Mouse (Mus musculus): ENCODE measurements around the gene Rarres2. TPM values are rescaled to one million over a fixed set of nuclear protein-coding genes. Genes with fewer than 3 reads are reported as not detected.
"Not testable (repeated sequence)": the region's sequence is repeated elsewhere in the genome, so short reads cannot be mapped to it uniquely, and the experiment has no call there.

The Rarres2 gene
- polyA plus RNA-seq, 1 experiment from 2014 or later: 80.3 TPM

GRCm38 (mm10) chr6:48529871-48530440 lies 42.6 kb downstream of the Rarres2 start:
- Histone ChIP-seq H3K9me3 (replicated peaks; ENCODE audit: low read length) (no peaks in the 10 kb centered on the region), H3K36me3 (ENCODE audit: insufficient read depth, low read length) (0 out of 2 replicates have a peak, but pooled peaks cover 14% of the 10 kb centered on the region), H3K4me1 (replicated peaks; ENCODE audit: insufficient read depth, low read length) (no peaks in the 10 kb centered on the region), H3K27me3 (ENCODE audit: insufficient read depth, low read length) (no peaks in the 10 kb centered on the region), H3K4me3 (replicated peaks; ENCODE audit: low read depth, low read length) (no peak overlapping the region), H3K9ac (ENCODE audit: low read depth, low read length) (no peak overlapping the region), H3K27ac (no peak overlapping the region), H3K4me2 (ENCODE audit: low read length) (no peak overlapping the region)
- no peak for TF ChIP-seq CTCF (IDR thresholded peaks at IDR 0.05; ENCODE audit: low read depth)
- ATAC-seq (replicated peaks; ENCODE audit: low FRiP score, low read depth) (no peak), DNase-seq (ENCODE audit: low spot score) (no peak)
- 85% methylated on average over 16 of the region's 16 CpGs for WGBS

GRCm38 (mm10) chr6:48529261-48529660 lies 43.3 kb downstream of the Rarres2 start:
- H3K27me3 ChIP-seq (ENCODE audit: insufficient read depth, low read length): no peaks in the 10 kb centered on the region
- H3K36me3 ChIP-seq (ENCODE audit: insufficient read depth, low read length): 0 out of 2 replicates have a peak, but pooled peaks cover 14% of the 10 kb centered on the region
- WGBS: 78% methylated on average over 14 of the region's 14 CpGs
- H3K27ac ChIP-seq: no peak overlapping the region
- H3K4me1 ChIP-seq (replicated peaks; ENCODE audit: insufficient read depth, low read length): no peaks in the 10 kb centered on the region
- DNase-seq (ENCODE audit: low spot score): no peak
- no peak overlapping the region for H3K4me2 ChIP-seq (ENCODE audit: low read length)
- no peak overlapping the region for H3K4me3 ChIP-seq (replicated peaks; ENCODE audit: low read depth, low read length)
- no peaks in the 10 kb centered on the region for H3K9me3 ChIP-seq (replicated peaks; ENCODE audit: low read length)
- TF ChIP-seq CTCF (IDR thresholded peaks at IDR 0.05; ENCODE audit: low read depth): peak; percentile 45; the same call in 1 of the 2 replicates
- no peak for ATAC-seq (replicated peaks; ENCODE audit: low FRiP score, low read depth)
- H3K9ac ChIP-seq (ENCODE audit: low read depth, low read length): no peak overlapping the region

DNA sequence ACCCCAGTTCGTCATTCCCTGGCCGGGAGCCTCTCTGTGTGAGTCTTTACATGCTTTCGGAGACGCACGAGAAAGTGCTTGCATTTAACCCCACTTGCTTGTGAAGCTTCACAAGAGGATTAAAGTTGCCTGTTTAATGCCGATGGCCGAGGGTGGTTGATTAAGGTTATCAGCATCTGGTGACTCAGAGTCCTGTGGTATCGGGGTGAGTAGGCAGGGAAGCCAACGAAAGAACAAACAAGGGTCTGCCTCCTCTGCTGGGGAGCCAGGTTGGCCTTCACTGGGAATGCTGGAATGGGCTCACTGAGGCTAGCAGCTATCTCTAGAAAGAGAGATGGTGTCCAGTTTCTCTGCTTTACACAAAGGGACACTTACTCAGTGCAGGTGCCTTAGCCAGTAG lies 44.7 kb downstream of the Rarres2 start:
- no peak overlapping the region for H3K9ac ChIP-seq (ENCODE audit: low read depth, low read length)
- no peaks in the 10 kb centered on the region for H3K9me3 ChIP-seq (replicated peaks; ENCODE audit: low read length)
- no peak overlapping the region for H3K4me2 ChIP-seq (ENCODE audit: low read length)
- ATAC-seq (replicated peaks; ENCODE audit: low FRiP score, low read depth) (no peak), DNase-seq (ENCODE audit: low spot score) (no peak)
- WGBS: 86% methylated on average over 9 of the region's 9 CpGs
- no peaks in the 10 kb centered on the region for H3K27me3 ChIP-seq (ENCODE audit: insufficient read depth, low read length)
- H3K36me3 ChIP-seq (ENCODE audit: insufficient read depth, low read length): 0 out of 2 replicates have a peak, but pooled peaks cover 14% of the 10 kb centered on the region
- no peak overlapping the region for H3K27ac ChIP-seq
- TF ChIP-seq CTCF (IDR thresholded peaks at IDR 0.05; ENCODE audit: low read depth): no peak
- no peaks in the 10 kb centered on the region for H3K4me1 ChIP-seq (replicated peaks; ENCODE audit: insufficient read depth, low read length)
- no peak overlapping the region for H3K4me3 ChIP-seq (replicated peaks; ENCODE audit: low read depth, low read length)

DNA sequence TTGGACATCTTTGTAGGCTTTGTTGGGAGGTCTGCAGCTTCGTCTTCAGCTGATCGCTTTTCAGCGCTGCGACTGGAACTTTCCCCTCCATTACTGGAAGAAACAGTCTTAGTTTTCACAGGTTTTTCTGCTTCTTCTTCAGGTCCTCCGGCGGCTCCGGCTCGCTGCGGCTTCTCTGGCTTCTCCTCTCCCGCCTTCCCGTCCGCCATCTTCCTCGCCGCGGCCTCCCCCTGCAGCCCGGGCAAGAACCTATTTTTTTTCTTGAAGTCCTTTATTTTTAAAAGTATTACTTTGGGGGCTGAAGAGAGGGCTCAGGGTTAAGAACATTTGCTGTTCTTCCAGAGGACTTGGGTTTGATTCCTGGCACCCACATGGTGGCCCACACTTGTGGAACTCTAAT lies 47.7 kb downstream of the Rarres2 start:
- H3K4me1 ChIP-seq (replicated peaks; ENCODE audit: insufficient read depth, low read length); H3K27ac ChIP-seq; H3K9ac ChIP-seq (ENCODE audit: low read depth, low read length); H3K4me3 ChIP-seq (replicated peaks; ENCODE audit: low read depth, low read length); H3K36me3 ChIP-seq (ENCODE audit: insufficient read depth, low read length); ATAC-seq (replicated peaks; ENCODE audit: low FRiP score, low read depth); H3K9me3 ChIP-seq (replicated peaks; ENCODE audit: low read length); H3K4me2 ChIP-seq (ENCODE audit: low read length); H3K27me3 ChIP-seq (ENCODE audit: insufficient read depth, low read length); DNase-seq (ENCODE audit: low spot score): not testable (repeated sequence)
- WGBS: 98% methylated on average over 12 of the region's 16 CpGs

Other genes starting within 250 kb of the Rarres2 start
- 15.7 and 16.0 TPM in 2 replicates for gene Krba1, start 177.2 kb downstream of the Rarres2 start, polyA plus RNA-seq (2015; fragmentation: Nextera tagmentation; extraction: Ambion mirVana)
- gene Zfp467, start 127.0 kb downstream of the Rarres2 start, polyA plus RNA-seq (2015; fragmentation: Nextera tagmentation; extraction: Ambion mirVana): 27.9 and 33.4 TPM in 2 replicates
- 0.46 and 0.64 TPM in 2 replicates for gene Sspo, start 124.6 kb downstream of the Rarres2 start, polyA plus RNA-seq (2015; fragmentation: Nextera tagmentation; extraction: Ambion mirVana)
- 31.1 and 34.6 TPM in 2 replicates for gene Atp6v0e2, start 35.2 kb downstream of the Rarres2 start, polyA plus RNA-seq (2015; fragmentation: Nextera tagmentation; extraction: Ambion mirVana)
- gene Lrrc61, start 18.0 kb downstream of the Rarres2 start, polyA plus RNA-seq (2015; fragmentation: Nextera tagmentation; extraction: Ambion mirVana): 11.5 and 11.9 TPM in 2 replicates
- 0.38 TPM in 1 of 2 replicates, not detected in the other for gene Gm45021, start 16.8 kb upstream of the Rarres2 start, polyA plus RNA-seq (2015; fragmentation: Nextera tagmentation; extraction: Ambion mirVana)
- 37.4 and 43.5 TPM in 2 replicates for gene Repin1, start 21.1 kb upstream of the Rarres2 start, polyA plus RNA-seq (2015; fragmentation: Nextera tagmentation; extraction: Ambion mirVana)
- not detected in 2 replicates for gene Gm44965, start 21.2 kb upstream of the Rarres2 start, polyA plus RNA-seq (2015; fragmentation: Nextera tagmentation; extraction: Ambion mirVana)
- gene Zfp775, start 29.3 kb upstream of the Rarres2 start, polyA plus RNA-seq (2015; fragmentation: Nextera tagmentation; extraction: Ambion mirVana): 6.4 and 7.7 TPM in 2 replicates
- gene AI854703, start 54.0 kb upstream of the Rarres2 start, polyA plus RNA-seq (2015; fragmentation: Nextera tagmentation; extraction: Ambion mirVana): 7.1 and 7.9 TPM in 2 replicates
- 4.2 and 4.5 TPM in 2 replicates for gene Gimap8, start 74.4 kb upstream of the Rarres2 start, polyA plus RNA-seq (2015; fragmentation: Nextera tagmentation; extraction: Ambion mirVana)
- gene Gimap9, start 103.3 kb upstream of the Rarres2 start, polyA plus RNA-seq (2015; fragmentation: Nextera tagmentation; extraction: Ambion mirVana): 13.7 and 15.2 TPM in 2 replicates
- gene Gimap4, start 111.8 kb upstream of the Rarres2 start, polyA plus RNA-seq (2015; fragmentation: Nextera tagmentation; extraction: Ambion mirVana): 71.3 and 75.4 TPM in 2 replicates
- 60.1 and 60.6 TPM in 2 replicates for gene Gimap6, start 135.4 kb upstream of the Rarres2 start, polyA plus RNA-seq (2015; fragmentation: Nextera tagmentation; extraction: Ambion mirVana)
- gene Gm28053, start 145.8 kb upstream of the Rarres2 start, polyA plus RNA-seq (2015; fragmentation: Nextera tagmentation; extraction: Ambion mirVana): 2.7 and 3.2 TPM in 2 replicates
- 0.10 and 0.14 TPM in 2 replicates for gene Gimap7, start 145.8 kb upstream of the Rarres2 start, polyA plus RNA-seq (2015; fragmentation: Nextera tagmentation; extraction: Ambion mirVana)
- 26.8 and 29.7 TPM in 2 replicates for gene Gimap1, start 166.3 kb upstream of the Rarres2 start, polyA plus RNA-seq (2015; fragmentation: Nextera tagmentation; extraction: Ambion mirVana)
- gene Gimap5, start 173.4 kb upstream of the Rarres2 start, polyA plus RNA-seq (2015; fragmentation: Nextera tagmentation; extraction: Ambion mirVana): 26.4 and 32.2 TPM in 2 replicates
- gene Gimap3, start 198.1 kb upstream of the Rarres2 start, polyA plus RNA-seq (2015; fragmentation: Nextera tagmentation; extraction: Ambion mirVana): 0.13 and 0.17 TPM in 2 replicates